Mouse (Mus musculus): Measurements from ENCODE around the gene Rgs14. TPM values are rescaled to one million over a fixed set of nuclear protein-coding genes. Genes with fewer than 3 reads are reported as not detected.

Rgs14 gene
- polyA plus RNA-seq, 1 experiment from 2014 or later = 1.3 TPM

DNA sequence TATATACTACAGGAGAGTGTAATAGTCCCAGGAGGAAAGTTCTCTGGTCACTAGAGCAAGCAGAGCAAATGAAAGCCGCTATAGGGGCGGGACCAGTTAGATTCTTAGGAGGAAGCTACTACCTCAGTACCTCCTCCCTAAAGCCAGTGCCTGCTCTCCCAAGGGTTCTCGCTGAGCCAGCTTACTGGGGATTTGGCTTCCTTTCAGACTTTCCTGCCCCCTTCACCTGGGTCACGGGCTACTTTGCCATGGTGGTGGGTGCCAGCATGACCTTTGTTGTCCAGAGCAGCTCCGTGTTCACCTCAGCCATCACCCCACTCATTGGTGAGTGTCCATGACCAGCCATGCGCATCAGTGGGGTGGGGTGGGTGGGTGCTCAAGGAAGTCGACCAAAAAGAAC is 42.3 kb downstream of the Rgs14 start:
- no peak for ATAC-seq (ENCODE audit: low FRiP score, low read depth)
- Histone ChIP-seq H3K27ac (no peak overlapping the region), H3K9me3 (no peaks in the 10 kb centered on the region), H3K4me2 (replicated peaks) (no peak overlapping the region), H3K36me3 (no peaks in the 10 kb centered on the region), H3K4me1 (peaks cover 7% of the 10 kb centered on the region; the same call in 1 of the 2 replicates), H3K9ac (no peak overlapping the region), H3K27me3 (peaks cover 30% of the 10 kb centered on the region), H3K4me3 (no peak overlapping the region)
- WGBS = 70% methylated on average over 7 of the region's 7 CpGs

DNA sequence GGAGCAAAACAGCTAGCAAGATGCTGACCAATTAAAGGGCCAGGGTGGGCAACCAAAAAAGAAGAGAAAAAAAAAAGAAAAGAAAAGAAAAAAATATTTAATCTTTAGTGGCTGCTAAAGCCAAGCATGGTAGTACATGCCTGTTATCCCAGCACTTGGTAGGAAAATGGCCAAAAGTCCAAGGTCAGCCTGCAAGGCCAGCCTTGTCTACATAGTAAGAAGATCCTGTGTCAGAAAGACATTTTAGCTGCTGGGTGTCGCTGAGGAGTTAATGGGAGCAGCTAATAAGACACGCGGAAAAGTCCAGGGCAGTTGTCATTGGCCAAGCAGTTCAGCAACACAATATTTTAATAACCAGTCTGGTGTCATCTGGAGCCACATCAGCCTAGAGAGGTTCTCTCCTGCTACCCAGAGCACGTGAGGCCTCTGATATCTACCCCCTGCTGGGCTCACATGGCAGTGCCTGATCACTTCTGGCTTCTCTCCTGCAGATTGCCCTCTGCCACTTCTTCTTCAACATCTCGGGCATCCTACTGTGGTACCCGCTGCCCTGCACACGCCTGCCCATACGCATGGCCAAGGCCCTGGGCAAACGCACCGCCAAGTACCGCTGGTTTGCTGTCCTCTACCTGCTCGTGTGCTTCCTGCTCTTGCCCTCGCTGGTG is 43.2 kb downstream of the Rgs14 start:
- no peak for ATAC-seq (ENCODE audit: low FRiP score, low read depth)

DNA sequence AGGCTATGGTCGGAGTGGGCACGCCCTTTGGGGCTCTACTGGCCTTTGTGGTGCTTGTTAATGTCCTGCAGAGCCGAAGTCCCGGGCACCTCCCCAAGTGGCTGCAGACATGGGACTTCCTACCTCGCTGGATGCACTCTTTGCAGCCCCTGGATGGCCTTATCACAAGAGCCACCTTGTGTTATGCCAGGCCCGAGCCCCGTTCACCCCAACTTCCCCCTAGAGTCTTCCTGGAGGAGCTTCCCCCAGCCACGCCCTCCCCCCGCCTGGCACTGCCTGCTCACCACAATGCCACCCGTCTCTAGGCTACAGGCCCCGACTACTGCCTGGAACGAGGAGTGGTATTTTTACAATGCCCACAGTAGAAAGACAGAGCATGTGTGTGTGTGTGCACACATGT is 43.8 kb downstream of the Rgs14 start:
- H3K27me3 ChIP-seq = peaks cover 44% of the 10 kb centered on the region
- WGBS = 82% methylated on average over 12 of the region's 12 CpGs
- no peak for ATAC-seq (ENCODE audit: low FRiP score, low read depth)

More for the DNA sequence above, 43.2 kb downstream of the Rgs14 start:
- 80% methylated on average over 13 of the region's 13 CpGs for WGBS
- Histone ChIP-seq H3K4me1 (peaks cover 7% of the 10 kb centered on the region; the same call in 1 of the 2 replicates), H3K9me3 (no peaks in the 10 kb centered on the region), H3K4me3 (no peak overlapping the region), H3K9ac (no peak overlapping the region), H3K36me3 (no peaks in the 10 kb centered on the region), H3K27ac (no peak overlapping the region), H3K27me3 (peaks cover 38% of the 10 kb centered on the region), H3K4me2 (replicated peaks) (no peak overlapping the region)

DNA sequence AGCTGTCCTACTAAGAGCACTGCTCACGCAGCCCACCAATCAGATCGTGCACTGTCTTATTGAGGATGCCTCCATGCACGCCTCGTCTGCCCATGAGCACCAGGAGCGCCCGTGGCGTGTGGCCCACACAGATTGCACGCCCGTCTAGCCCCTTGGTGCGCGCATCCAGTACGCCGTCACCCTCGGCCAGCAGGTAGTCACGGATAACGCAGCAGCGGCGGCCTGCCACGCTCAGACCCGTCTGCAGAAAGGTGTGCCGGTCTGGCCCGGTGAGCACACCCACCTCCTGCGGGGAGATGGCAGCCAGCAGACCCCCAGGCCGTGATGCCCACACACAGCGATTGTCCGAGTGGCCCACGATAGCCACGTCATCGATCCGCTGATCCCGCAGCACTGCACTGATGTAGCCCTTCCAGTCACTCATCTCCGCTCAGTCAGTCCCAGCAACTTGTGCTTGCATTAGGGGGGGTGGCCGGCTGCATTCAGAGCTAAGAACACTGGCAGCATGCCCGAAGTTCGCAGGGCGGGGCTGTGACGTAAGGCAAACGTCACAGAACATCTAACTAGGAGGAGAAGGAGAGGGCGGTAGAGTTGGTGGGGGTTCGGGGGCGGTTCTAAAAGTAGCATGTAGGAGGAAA is 45.3 kb downstream of the Rgs14 start, which contains the start of gene Pfn3:
Pfn3 (minus strand) TSS at position 490 of the 638 bp plus-strand sequence.
- peak within 1 kb of the TSS; percentile 78 for H3K4me2 ChIP-seq (replicated peaks)
- H3K27ac ChIP-seq = no peak within 1 kb of the TSS
- peak within 1 kb of the TSS; percentile 66 for H3K9ac ChIP-seq
- peak within 1 kb of the TSS; percentile 43 for H3K4me3 ChIP-seq
- ATAC-seq (ENCODE audit: low FRiP score, low read depth) = peak; percentile 49; the same call in 1 of the 2 replicates
- WGBS = 11% methylated on average over 41 of the region's 41 CpGs
- H3K4me1 ChIP-seq = peaks cover 13% of the 10 kb centered on the region; the same call in 1 of the 2 replicates
- H3K27me3 ChIP-seq = peaks cover 55% of the 10 kb centered on the region
- no peaks in the 10 kb centered on the region for H3K36me3 ChIP-seq
- no peaks in the 10 kb centered on the region for H3K9me3 ChIP-seq

More for the DNA sequence above, 43.8 kb downstream of the Rgs14 start:
- H3K4me1 ChIP-seq = peaks cover 13% of the 10 kb centered on the region; the same call in 1 of the 2 replicates
- no peak overlapping the region for H3K4me3 ChIP-seq
- H3K9ac ChIP-seq = no peak overlapping the region
- H3K4me2 ChIP-seq (replicated peaks) = no peak overlapping the region
- H3K27ac ChIP-seq = no peak overlapping the region
- H3K9me3 ChIP-seq = no peaks in the 10 kb centered on the region
- no peaks in the 10 kb centered on the region for H3K36me3 ChIP-seq

DNA sequence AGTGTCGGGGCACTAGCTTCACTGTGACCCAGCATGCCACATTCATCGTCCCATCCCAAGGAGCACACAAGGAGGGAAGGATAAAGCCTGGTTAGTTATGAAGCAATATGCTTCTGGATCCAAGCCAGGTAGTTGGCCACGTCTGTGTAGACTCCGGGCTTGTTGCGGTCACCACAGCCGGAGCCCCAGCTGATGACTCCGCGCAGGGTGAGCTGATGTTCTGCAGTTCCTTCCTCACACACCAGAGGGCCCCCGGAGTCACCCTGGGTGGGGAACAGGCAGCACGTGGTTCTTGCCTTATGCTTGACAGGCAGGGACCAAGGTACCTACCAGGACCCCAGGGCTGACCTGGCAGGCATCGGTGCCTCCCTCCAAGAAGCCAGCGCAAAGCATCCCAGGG is 48.5 kb downstream of the Rgs14 start:
- H3K36me3 ChIP-seq = no peaks in the 10 kb centered on the region
- H3K4me2 ChIP-seq (replicated peaks) = peak overlapping the region; percentile 37
- no peak overlapping the region for H3K9ac ChIP-seq
- peaks cover 31% of the 10 kb centered on the region for H3K4me1 ChIP-seq
- no peak overlapping the region for H3K27ac ChIP-seq
- peak; percentile 77 for ATAC-seq (ENCODE audit: low FRiP score, low read depth)
- H3K4me3 ChIP-seq = no peak overlapping the region
- H3K27me3 ChIP-seq = peaks cover 83% of the 10 kb centered on the region
- no peaks in the 10 kb centered on the region for H3K9me3 ChIP-seq
- 14% methylated on average over 12 of the region's 12 CpGs for WGBS

DNA sequence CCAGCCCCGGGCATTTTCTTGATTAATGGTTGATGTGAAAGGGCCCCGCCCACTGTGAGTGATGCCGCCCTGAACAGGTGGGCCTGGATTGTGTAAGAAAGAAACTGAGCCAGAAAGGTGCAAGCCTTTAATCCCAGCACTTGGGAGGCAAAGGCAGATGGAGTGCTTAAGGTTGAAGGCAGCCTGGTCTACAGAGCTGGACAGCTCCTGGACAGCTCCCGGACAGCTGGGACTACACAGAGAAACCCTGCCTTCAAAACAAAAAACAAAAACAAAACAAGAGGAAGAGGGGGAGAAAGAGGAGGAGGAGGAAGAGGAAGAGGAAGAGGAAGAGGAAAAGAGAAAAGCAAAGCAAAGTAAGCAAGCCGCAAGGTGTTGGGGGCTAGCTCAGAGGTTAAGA is 49.6 kb downstream of the Rgs14 start:
- H3K27me3 ChIP-seq = peaks cover 76% of the 10 kb centered on the region

DNA sequence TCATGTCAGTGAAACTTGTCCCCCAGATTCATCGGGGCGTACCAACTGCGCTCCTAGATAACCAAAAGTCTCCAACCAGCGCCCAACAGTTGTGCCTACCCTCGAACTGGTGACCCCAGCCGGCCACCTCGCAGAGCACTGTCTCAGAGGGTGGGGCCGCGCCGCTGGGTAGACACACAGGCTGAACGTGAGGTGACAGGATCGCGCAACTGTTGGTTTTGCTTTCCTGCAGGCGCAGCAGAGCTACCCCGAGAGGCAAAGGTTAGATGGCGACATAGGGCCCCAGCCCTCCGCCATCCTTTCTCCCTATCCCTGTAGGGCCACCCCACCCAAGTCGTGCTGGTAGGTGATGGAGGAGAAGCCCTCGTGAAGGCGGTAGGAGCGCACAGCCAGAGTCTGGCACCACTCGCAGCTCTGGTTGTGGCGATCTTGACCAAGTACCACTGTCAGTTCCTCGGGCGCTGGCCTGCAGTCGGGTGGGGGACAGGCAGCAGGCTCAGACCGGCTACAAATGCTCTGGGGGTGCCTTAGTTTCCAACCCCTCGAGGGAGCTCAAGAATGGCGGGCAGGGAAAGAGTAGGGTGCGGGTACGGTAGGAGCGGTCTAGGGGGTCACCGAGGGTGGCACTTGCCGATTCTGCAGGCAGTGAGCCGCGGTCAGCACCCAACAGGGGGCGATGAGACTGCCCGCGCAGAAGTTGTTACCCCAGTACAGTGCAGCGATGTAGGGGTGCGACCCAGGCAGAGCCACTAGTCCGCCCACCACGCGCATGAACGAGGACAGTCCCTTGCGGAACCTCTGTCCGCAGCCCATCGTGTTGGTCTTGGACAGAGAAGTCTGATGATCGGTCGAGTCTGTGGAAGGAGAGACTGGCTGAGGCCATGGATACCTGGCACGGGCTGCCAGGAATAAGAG is 50.7 kb downstream of the Rgs14 start:
- no peak for ATAC-seq (ENCODE audit: low FRiP score, low read depth)
- Histone ChIP-seq H3K9ac (no peak overlapping the region), H3K4me1 (peaks cover 24% of the 10 kb centered on the region), H3K27me3 (peaks cover 64% of the 10 kb centered on the region), H3K9me3 (no peaks in the 10 kb centered on the region), H3K4me3 (peak overlapping the region; percentile 31), H3K36me3 (no peaks in the 10 kb centered on the region), H3K4me2 (replicated peaks) (peak overlapping the region; percentile 57), H3K27ac (no peak overlapping the region)
- WGBS = 27% methylated on average over 51 of the region's 51 CpGs

More for the DNA sequence above, 49.6 kb downstream of the Rgs14 start:
- WGBS = 81% methylated on average over 5 of the region's 5 CpGs
- no peaks in the 10 kb centered on the region for H3K9me3 ChIP-seq
- H3K9ac ChIP-seq = no peak overlapping the region
- H3K36me3 ChIP-seq = no peaks in the 10 kb centered on the region
- no peak overlapping the region for H3K27ac ChIP-seq
- peaks cover 31% of the 10 kb centered on the region for H3K4me1 ChIP-seq
- no peak overlapping the region for H3K4me2 ChIP-seq (replicated peaks)
- H3K4me3 ChIP-seq = no peak overlapping the region
- ATAC-seq (ENCODE audit: low FRiP score, low read depth) = no peak

DNA sequence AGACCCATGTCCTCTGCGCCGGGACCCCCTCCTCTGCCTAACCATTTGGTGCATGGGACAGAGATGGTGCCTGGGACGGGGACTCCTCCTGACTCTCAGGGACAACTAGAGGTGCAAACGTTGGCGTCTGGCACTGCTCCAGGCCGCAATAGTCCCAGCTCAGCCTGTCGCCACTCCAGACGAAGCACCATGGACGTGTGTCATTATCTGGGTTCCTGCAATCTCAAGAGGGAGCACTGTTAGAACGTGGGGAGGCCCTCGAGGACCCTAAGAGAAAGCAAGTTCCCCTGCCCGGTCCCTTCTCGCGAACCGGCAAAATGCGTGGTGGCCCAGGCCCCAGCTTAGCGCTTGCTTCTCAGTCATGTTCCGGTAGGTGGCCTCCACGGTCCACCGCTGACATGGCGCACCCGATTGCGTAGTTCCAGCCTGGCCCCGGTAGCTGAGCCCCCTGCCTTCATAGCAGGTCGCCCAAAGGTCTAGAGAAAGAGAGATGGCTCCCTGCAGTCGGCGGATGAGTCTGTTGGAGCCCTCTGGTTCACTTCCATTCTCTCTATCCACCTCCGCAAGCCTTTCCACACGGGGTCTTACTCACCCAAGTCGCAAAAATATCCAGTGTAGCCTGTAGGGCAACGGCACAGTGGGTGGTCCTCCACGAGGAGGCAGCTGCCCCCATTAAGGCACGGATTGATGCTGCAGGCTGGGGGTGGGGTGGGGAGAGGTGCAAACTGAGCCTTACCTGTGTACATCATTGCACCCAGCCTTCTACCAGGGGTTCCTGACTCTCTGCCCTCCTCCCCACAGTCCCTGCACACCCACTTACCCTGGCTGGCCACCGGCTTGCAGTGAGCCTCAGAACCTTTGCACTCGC is 51.6 kb downstream of the Rgs14 start:
- peak overlapping the region; percentile 53; the same call in 1 of the 2 replicates for H3K9ac ChIP-seq
- peak overlapping the region; percentile 31 for H3K4me3 ChIP-seq
- H3K27ac ChIP-seq = no peak overlapping the region
- WGBS = 10% methylated on average over 35 of the region's 35 CpGs
- H3K36me3 ChIP-seq = no peaks in the 10 kb centered on the region
- no peaks in the 10 kb centered on the region for H3K9me3 ChIP-seq
- peak overlapping the region; percentile 57 for H3K4me2 ChIP-seq (replicated peaks)
- ATAC-seq (ENCODE audit: low FRiP score, low read depth) = peak; percentile 64; the same call in 1 of the 2 replicates
- peaks cover 62% of the 10 kb centered on the region for H3K27me3 ChIP-seq
- H3K4me1 ChIP-seq = peaks cover 24% of the 10 kb centered on the region

DNA sequence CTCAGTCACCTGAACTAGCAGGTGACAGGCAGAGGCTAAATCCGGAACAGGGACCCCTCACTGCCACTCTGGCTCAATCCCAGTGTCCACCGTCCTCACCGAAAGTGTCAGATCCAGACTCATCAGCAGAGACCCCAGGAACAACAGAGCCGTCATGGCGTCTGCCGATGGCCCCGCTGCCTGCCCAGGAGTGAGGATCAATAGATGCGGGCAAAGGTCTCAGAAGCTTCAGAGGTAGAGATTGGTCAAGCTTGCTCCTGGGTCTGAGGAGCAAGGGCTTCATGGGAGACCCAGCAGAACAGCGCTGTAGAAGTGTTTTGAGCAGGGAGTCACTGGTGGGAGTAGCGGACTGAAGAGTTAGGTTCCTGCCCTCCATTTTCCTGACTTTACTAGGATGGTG is 57.1 kb downstream of the Rgs14 start, which contains the start of gene F12:
F12 (minus strand) TSS at position 181 of the 400 bp plus-strand sequence.
- Histone ChIP-seq H3K4me2 (replicated peaks) (no peak within 1 kb of the TSS), H3K9me3 (peaks cover 5% of the 10 kb centered on the region; the same call in 1 of the 2 replicates), H3K27me3 (peaks cover 15% of the 10 kb centered on the region), H3K4me3 (no peak within 1 kb of the TSS), H3K9ac (peak within 1 kb of the TSS; percentile 32; the same call in 1 of the 2 replicates), H3K27ac (no peak within 1 kb of the TSS), H3K36me3 (no peaks in the 10 kb centered on the region), H3K4me1 (peaks cover 4% of the 10 kb centered on the region)
- ATAC-seq (ENCODE audit: low FRiP score, low read depth) = no peak
- WGBS = 85% methylated on average over 10 of the region's 10 CpGs

DNA sequence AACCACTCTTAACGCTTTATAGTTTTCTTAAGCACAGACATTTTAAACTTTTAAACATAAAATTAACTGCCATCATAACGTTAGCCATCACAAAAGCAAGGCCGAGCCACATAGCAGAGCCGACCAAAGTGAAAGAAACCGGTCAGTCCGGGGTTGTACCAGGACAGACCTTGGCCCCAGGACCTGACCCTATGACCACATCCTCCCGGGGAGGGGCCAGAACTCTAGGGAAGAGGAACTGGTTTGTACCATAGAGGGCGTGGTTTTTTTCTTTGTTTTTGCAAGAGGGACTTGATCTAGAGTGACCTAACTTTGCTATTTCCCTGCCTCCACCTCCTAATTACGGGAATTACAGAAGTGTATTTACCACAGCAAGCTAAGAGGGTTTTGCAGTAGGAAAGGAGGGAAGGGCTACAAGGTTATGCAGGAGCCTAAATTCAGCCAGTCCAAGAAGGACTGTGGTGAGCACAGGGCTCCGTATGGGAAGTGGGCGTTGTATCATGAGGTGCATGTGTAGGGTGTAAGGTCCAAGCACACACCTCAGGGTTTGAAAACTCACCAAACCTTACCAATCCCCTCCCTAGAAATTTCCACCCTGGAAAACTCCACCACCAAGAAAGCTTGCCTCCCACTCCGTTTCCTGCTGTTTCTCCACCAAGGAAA is 59.8 kb downstream of the Rgs14 start:
- Histone ChIP-seq H3K27me3 (no peaks in the 10 kb centered on the region), H3K36me3 (no peaks in the 10 kb centered on the region), H3K4me2 (replicated peaks) (no peak overlapping the region), H3K9me3 (peaks cover 6% of the 10 kb centered on the region; the same call in 1 of the 2 replicates), H3K4me3 (no peak overlapping the region), H3K4me1 (no peaks in the 10 kb centered on the region), H3K27ac (no peak overlapping the region), H3K9ac (no peak overlapping the region)
- WGBS = 66% methylated on average over 12 of the region's 12 CpGs
- no peak for ATAC-seq (ENCODE audit: low FRiP score, low read depth)
